Mouse (Mus musculus) heart, postnatal 4 days (tissue): Measurements from ENCODE around the gene Apba1. TPM values are rescaled to one million over a fixed set of nuclear protein-coding genes. Genes with fewer than 3 reads are reported as not detected.

Experiments used
- DNase-seq: peaks from one replicate; pipeline ENCODE4 v3.0.0; 2021
- total RNA-seq, 2 experiments: library from RNA; stranded (reverse); gene quantifications; 2 replicates each; pipeline ENCODE4 v1.2.3; 2021

The Apba1 gene
- total RNA-seq, 2 experiments from 2014 or later = 6.4 TPM

DNA sequence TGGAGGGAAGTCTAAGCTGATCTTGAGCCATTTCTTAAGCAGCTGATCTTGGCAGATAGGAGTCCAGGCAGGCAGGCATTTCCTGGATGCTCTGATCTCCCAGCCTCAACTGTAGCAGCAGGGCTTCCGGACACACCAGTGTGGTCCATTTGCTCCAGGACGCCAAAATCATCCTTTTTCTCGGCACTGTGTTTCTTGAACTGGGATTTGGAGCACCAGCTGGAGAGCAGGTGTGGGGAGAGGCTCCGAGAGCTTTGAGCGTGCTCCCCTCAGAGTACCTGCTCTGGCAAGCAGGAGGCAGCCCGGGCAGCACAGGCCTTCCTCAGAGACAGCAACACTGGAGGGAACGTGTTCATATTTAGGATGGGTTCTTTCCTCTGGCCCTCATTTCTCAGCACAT, 184.2 kb downstream of the Apba1 start:
- no peak for DNase-seq

DNA sequence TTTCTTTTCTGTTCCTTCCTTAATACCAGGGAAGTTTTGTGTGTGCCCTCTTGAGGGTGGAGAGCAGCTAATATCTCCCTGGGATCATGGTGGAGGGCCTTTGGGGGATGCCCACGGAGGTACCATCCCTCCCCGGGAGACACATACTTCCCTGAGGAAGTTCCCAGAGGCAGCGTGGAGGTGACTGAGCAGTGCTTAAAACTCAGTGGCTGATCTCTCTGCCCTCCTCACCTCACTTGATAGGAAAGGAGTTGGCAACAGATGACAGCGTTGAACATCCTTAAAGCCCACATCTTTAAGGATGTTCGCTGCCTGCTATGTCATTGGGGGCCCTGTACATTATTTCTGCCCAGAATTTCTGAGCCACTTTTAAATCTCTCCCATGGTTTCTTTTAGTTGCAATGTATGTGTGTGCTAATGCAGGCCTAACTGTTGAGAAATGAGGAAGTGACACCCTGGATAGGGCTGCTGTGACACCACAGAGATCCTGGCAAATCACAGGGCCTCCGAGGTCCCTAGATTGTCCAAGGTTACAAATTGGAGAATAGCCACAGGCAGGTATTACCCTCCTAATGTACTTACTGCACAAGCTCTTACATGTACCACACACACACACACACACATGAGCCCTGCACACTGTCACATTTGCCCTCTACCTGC, 187.5 kb downstream of the Apba1 start:
- no peak for DNase-seq

DNA sequence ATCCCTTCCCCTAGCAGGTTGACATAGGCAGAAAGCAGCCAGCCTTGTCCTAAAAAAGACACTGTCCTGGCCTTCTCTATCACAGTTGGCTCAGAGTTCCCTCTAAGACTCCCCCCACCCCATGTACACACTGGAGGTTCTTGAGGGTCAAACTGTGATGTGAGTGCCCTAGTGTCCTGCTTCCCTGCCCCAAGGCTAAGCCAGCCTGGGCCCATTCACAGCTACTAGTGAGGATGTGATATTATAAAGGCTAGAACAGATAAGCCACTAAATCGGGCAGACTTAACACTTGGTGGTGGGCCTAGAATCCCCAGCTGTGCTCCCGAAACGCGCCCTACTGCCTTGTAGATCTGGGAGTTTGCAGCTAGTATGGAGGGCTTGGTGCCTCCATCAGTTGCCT, 188.1 kb downstream of the Apba1 start:
- DNase-seq = no peak

DNA sequence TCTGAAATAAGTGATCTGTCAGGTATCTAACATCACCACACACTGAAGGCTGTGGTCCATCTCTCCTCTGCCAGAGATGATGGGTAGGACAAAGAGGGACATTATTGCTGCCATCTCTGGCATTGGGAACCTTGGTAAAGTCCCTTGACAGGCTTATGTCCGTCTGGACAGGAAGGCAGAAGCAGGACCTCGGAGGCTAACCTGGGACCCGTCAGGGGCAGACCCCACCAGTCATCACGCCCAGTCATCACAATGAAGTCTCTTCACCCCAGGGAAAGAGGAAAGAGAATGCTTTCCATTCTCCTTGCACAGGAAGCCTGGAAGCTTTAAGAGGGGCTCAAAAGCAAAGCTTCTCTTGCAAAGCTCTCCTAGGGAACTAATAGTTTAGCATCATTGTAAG, 189.2 kb downstream of the Apba1 start:
- no peak for DNase-seq

DNA sequence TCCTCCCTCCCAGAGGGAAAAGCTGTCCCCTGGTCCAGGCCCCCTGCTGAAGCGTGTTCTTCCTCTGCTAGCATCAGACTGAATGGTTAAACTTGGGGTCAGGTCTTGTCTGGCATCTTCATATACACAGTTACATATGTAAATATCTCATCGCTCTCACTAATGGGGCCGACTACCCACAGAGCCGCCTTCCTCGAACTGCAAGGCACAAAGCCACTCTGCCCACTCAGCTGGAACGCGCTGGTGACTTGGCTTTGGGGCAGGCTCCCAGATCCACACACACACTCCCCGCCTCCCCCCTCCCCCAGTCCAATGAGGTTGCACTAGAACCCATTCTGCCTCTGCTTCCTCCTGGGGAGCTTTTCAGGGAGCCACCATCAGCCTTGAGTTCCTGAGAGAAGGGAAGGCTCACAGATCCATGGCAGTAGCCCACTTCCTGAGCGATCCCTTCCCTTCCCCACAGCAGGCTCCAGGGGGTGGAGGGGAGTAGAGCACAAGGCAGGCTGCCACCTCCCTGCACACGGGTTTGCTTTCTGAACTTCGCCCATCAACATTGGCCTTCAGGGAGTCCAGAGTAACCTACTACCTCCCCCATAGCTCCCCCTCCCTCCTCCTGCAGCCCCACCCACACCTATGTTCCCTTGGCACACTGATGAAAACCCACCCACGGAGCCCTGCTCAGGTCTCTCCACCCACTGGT, 189.8 kb downstream of the Apba1 start:
- DNase-seq = no peak

DNA sequence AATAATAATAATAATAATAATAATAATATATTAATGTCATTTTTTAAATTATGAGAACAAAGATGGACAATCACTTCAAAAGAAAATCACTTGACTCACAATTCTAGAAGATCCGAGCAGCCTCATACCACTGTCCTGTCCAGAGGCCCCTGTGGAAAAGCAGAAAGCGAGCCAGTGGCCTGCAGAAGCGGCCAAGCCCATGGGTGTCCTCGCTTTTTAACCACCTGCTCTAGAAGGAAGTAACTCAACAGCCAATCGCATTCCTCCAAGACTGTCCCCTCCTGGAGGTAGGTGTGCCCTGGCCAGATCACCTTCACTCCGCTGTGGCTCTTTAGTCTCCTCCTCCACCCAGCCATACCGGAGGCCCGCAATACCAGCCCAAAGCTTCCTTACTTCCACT, 196.8 kb downstream of the Apba1 start:
- DNase-seq = no peak

DNA sequence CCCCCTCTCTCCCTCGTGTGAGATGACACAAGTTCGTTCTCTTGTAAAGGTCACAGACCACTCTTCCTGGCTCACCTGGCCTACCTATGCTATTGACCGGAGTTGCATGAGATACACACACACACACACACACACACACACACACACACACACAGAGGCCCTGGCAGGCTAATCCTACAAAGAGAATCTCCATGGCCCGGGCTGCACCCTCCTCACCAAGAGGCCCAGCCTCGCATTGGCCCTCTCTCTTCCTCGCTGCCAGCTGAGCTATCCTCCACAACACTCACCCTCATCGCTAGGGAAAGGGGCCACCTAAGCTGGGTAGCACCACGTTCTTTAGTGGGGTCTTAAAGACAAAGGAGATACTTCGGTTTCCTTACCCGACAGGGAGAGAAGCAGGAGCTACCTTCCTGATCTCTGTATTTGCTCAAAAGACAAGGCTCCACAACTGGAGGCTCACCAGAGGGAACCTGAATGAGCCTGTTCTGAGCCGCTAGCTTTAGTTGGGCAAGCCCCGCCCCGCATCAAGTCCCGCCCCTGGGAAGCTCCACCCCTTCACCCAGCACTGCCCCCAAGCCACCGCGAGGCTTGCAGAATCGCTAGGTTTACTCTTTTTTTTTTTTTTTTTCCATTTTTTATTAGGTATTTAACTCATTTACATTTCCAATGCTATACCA, 197.8 kb downstream of the Apba1 start:
- DNase-seq = peak; percentile 52

DNA sequence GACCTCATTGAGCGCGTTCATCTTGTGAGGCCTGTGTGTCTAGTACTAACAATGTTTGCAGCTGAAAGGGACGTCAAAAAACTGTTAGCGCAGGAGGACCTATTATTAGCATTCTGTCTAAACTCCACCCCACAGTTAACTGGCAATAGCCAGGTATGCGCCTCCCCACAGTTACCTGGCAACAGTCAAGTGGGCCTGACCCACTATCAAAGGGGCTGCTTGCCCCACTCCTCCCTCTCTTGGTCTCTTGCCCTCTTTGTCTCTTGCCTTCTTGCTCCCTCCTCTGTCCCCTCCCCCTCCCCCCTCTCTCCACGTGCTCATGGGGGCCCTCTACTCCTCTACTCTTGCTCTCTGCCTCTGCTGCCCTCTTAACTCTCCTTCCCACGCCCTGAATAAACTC, 198.9 kb downstream of the Apba1 start:
- no peak for DNase-seq

GRCm38 (mm10) chr19:23958925-23959324, 200.2 kb downstream of the Apba1 start:
- DNase-seq = no peak

DNA sequence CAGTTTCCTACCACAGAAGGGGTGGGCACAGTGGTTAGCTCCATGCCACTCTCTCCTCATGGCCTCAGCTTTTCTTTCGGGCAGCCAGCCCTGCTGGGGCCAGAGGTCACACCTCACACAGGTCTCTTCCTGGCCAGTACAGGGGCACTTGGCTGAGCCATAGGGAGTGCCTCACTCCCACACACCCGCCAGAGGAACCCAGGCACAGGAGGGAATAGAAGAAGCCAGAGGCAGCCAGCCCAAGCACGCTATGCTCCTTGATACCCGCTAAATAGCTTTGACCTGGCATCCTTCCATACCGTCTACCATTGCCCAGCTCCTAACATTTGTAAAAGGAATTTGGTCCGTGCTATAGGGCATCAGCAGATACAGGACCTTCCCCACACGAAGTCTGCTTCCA, 201.2 kb downstream of the Apba1 start:
- DNase-seq = no peak

DNA sequence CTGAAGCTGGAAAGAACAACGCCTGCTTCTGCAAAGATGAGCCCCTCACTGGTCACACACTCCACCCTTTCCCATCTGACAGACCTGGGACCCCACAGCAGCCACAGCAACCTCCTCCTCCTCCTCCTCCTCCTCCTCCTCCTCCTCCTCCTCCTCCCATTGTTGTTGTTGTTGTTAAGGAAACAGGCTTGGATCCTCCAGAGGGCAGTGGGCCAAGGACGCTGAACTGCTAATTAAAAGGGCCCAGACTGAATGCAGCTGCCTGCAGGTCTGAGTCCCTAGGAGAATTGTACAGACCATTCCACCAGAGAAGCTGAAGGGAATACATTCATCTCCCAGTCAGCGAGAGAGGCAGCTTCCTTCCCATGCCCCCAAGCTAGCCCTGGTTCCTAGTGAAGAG, 201.6 kb downstream of the Apba1 start:
- peak; percentile 58 for DNase-seq

GRCm38 (mm10) chr19:23960831-23961447, 202.3 kb downstream of the Apba1 start:
- DNase-seq = no peak

- peak; percentile 87 for DNase-seq
These were observed 202.8 kb downstream of the Apba1 start for GRCm38 (mm10) chr19:23961516-23961915.

GRCm38 (mm10) chr19:23964401-23964910, 205.8 kb downstream of the Apba1 start:
- DNase-seq = no peak

GRCm38 (mm10) chr19:23966376-23966775, 207.7 kb downstream of the Apba1 start:
- DNase-seq = no peak

DNA sequence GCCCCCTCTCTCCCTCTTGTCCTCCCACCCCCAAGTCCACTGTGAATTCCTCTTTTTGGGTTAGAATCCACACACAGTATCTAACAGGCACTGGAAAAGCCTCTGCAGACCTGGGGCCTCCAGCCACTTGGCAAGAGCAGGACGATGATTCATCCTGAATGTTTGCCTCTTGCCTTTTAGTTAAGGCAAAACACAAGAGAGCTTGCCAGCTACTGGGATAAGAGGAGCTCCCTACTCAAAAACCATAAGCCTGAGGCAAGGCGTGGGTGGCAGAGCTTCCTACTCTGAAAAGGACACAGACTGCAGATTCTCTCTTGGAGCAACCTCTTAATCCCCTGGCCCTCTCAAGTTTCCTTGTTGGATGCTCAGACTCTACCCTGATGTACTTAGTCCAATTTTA, 208.5 kb downstream of the Apba1 start:
- peak; percentile 73 for DNase-seq

- DNase-seq = peak; percentile 57
These were observed 209.6 kb downstream of the Apba1 start for GRCm38 (mm10) chr19:23968125-23968861.

GRCm38 (mm10) chr19:23968862-23969225, 210.2 kb downstream of the Apba1 start:
- DNase-seq = no peak

DNA sequence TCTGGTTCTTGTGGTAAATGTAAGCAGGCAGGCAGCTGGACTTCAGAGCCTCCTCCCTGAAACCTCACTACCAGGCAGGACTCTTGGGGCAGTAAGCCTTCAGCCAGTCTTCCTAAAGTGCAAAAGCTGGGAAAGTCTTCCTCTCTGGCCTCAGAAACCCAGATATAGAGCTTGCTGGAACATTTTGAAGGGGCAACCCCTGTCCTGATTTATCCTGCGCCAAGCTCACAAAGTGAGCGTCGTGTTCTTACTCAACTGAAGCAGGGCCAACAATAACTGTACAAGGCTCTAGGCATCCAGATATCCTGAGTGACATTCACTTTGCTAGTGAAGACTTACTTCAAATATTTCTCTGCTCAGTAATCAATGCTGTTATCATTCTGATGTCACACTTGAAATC, 211.7 kb downstream of the Apba1 start:
- DNase-seq = no peak

- DNase-seq = peak; percentile 51
These were observed 212.7 kb downstream of the Apba1 start for GRCm38 (mm10) chr19:23971391-23971790.

- peak; percentile 76 for DNase-seq
These were observed 214.4 kb downstream of the Apba1 start for GRCm38 (mm10) chr19:23972881-23973649.
